Mouse (Mus musculus): ENCODE data around the gene Tspo2.

The Tspo2 gene

GRCm38 (mm10) chr17:48417521-48417920 lies 33.8 kb downstream of the Tspo2 start:
- WGBS: 94% methylated on average over 6 of the region's 6 CpGs

GRCm38 (mm10) chr17:48416425-48417195 lies 34.7 kb downstream of the Tspo2 start:
- WGBS: 84% methylated on average over 14 of the region's 14 CpGs

- WGBS: 72% methylated on average over 7 of the region's 7 CpGs
Observed at GRCm38 (mm10) chr17:48416011-48416410, 35.3 kb downstream of the Tspo2 start.

DNA sequence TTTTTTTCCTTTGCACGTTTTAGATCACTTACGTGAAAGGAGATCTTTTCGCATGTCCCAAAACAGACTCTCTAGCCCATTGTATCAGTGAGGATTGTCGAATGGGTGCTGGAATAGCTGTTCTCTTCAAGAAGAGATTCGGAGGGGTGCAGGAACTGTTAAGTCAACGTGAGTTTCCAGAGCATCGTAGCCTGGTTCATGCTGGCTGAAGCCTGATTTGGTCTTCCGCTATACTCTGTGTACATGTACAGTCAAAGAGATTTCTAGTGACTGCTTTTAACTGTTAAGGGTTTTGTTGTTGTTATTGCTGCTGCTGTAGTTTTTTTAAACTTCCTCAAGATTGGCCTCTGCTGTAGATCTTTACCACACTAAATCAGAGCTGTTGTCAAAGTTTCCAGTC lies 40.1 kb downstream of the Tspo2 start:
- WGBS: 22% methylated on average over 8 of the region's 8 CpGs

DNA sequence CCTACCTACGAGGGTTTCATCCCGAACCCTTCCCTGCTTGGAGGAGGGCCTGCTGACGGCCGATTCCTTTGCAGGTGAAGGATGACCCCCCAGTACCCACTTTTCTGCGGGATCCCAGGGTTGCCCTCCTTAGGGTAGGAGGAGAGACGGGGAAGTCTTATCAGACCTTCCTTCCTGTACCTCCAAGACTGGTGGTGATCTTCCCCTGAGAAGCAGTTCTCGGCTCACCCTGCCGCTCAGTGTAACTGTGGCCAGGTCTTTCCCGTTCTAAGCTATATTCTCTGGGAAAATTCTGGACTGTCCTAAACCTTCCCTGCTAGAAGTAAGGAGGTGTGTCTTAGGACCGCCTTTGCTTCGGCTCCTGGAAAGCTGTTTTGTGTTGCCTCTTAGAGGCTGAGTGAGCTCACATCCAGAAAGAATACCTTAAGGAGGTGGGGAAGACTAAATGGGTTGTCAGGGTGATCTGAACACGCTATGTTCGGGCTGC lies 41.0 kb downstream of the Tspo2 start:
- under 1% methylated on average over 13 of the region's 13 CpGs for WGBS

DNA sequence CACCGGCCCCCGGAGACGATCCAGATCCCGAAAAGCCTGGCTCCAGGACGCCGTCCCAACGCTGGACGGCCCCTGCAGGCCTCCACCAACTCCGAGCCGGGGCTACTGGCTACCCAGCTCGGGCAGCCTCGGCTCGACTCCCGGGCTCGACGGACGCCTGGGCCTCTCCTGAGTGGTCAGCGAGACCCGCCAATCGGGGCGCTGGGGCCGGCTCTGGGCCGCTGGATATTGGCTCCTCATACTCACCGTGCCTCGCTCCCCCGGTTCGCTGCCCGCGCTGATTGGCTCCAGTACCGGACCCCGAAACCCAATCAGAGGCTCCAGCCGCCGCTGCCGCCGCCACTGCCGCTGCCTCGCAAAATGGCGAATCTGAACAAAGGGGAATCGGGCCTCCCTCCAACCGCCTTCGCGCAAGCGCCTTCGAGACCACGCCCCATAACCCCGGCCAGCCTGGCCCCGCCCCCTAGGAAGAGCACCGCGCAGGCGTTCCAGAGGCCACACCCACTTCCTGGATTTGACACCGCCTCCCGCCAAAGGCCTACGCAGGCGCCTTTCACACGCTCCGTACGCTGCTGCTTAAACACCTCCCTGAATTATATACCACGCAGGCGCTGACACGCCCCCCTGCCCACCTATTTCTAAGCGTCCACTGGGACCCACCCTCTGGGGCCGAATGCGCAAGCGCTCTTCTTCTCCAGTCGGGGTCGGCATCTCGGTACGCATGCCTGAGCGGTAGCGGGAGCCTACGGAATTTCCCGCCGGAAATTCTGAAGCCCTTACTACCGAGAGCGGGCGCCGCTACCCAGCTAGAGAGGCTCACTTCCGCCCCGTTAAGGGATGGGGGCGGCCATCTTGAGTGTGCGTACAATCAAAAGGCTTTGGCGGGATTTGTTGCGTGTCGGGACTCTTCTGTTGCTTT lies 41.7 kb downstream of the Tspo2 start, which contains the start of the genes Nfya and Oard1:
Nfya (minus strand) TSS at position 527 of the 919 bp plus-strand sequence.
Oard1 (plus strand) TSS at position 635 of the 919 bp plus-strand sequence.
- WGBS: under 1% methylated on average over 84 of the region's 84 CpGs

- under 1% methylated on average over 47 of the region's 47 CpGs for WGBS
Observed at GRCm38 (mm10) chr17:48408526-48409291, 42.6 kb downstream of the Tspo2 start.

GRCm38 (mm10) chr17:48407910-48408525 lies 43.3 kb downstream of the Tspo2 start:
- 5% methylated on average over 8 of the region's 8 CpGs for WGBS

GRCm38 (mm10) chr17:48407154-48407553 lies 44.2 kb downstream of the Tspo2 start:
- WGBS: 53% methylated on average over 4 of the region's 4 CpGs

DNA sequence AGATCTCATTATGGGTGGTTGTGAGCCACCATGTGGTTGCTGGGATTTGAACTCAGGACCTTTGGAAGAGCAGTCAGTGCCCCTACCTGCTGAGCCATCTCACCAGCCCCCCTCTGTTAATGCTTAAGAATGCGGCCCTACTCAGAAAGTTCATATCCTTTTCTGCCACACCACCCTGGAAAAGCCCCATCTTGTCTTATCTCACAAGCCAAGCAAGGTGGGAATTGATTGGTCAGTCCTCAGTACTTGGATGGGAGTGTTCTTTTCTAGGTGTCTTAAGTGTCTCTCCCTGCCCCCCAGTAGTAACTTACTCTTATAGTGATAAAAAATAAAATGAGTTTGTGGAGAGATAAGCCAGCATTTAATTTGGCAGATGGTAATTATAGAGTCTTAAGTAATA lies 46.6 kb downstream of the Tspo2 start:
- WGBS: 88% methylated on average over 1 of the region's 1 CpGs

DNA sequence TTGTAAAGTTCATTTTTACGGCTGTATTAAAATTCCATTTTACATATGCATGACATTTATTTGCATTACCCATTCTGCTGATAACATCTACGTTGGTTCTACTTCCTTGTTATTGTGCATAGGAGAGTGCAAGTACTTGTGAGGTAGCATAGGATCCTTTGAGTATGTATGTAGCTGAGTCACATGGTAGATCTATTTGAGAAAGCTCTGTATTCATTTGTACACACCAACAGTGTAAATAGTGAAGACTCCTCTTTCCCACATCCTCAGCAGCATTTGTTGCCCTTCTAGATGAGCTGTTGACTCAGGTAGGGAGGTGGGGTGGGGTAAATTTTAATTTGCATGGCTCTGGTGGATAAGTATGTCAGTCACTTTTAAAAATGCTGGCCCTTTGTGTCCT lies 47.5 kb downstream of the Tspo2 start:
- WGBS: 89% methylated on average over 2 of the region's 2 CpGs

DNA sequence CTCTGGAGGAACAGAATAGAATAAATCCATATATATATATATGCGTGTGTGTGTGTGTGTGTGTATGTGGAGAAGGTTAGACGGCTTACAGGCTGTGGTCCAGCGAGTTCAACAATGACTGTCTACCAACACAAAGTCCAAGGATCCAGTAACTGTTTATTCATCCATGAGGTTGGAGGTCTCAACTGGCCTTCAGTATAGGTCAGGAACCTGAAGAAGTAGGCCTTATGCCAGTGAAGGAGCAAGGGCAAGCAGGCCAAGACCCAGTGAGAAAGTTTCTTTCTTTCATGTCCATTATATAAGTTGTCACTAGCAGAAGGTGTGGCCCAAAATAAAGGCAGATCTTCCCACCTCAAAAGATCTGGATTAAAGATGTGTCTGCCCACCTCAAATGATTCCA lies 48.6 kb downstream of the Tspo2 start:
- WGBS: 90% methylated on average over 3 of the region's 3 CpGs

DNA sequence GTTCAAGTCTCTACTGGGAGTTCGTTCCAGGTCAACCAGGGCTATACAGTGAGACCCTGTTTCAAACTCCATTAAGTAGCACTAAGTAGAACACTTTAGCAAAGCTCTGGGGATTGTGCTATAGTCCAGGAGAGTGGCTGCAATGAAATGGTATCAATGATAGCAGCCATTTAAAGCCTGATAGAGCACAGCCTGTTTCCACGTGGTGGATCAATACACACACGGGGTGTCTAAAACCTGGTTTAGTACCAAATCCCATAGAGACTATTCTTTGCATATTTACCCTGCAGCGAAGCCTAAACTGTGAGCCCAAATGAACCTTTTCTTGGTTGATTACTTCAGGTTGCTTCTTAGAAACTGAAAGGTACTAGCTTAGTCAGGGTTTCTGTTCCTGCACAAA lies 49.6 kb downstream of the Tspo2 start:
- 89% methylated on average over 4 of the region's 4 CpGs for WGBS

Data from cerebral cortex, adult 2 months (tissue).